Mouse (Mus musculus): ENCODE results near the gene Amigo2. TPM values are rescaled to one million over a fixed set of nuclear protein-coding genes. Genes with fewer than 3 reads are reported as not detected.

Gene Amigo2
- polyA plus RNA-seq, 1 experiment from 2014 or later, result 2.9 TPM

DNA sequence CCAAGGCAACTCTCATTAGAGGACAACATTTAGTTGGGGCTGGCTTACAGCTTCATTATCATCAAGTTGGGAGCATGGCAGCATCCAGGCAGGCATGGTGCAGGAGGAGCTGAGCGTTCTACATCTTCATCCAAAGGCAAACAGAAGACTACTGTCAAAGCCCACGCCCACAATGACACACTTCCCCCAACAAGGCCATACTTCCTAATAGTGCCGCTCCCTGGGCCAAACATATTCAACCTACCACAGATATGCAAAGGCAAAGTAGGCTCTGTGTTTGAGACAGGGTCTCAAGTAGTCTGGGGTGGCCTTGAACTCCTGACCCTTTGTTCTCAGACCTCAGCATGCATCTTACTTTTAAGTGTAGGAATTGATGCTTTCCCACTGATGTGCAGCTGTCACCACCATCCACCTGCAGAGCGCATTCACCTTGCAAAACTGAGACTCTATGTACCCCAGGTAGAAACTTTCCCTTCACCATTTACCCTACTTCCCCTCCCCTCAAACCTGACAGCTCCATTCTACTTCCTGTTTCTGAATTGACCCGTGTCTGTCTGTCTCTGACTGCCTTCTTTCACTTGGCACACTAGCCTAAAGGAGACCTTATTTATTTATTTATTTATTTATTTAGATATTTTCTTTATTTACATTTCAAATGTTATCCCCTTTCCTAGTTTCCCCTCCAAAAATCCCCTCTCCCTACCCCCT is 40.5 kb upstream of the Amigo2 start:
- Histone ChIP-seq H3K9ac (replicated peaks) (no peak overlapping the region), H3K27ac (ENCODE audit: low read depth) (no peak overlapping the region), H3K4me3 (ENCODE audit: low read depth, low read length) (no peak overlapping the region), H3K4me2 (ENCODE audit: low read depth, low read length) (no peak overlapping the region), H3K9me3 (ENCODE audit: low read length) (no peaks in the 10 kb centered on the region), H3K27me3 (ENCODE audit: insufficient read depth, low read length) (no peaks in the 10 kb centered on the region), H3K36me3 (replicated peaks; ENCODE audit: insufficient read depth, low read length) (no peaks in the 10 kb centered on the region), H3K4me1 (ENCODE audit: insufficient read depth) (no peaks in the 10 kb centered on the region)
- ATAC-seq (no peak), DNase-seq (no peak)
- WGBS (ENCODE audit: insufficient replicate concordance), result 69% methylated on average over 5 of the region's 5 CpGs
- TF ChIP-seq CTCF (IDR thresholded peaks at IDR 0.05; ENCODE audit: low read depth) (no peak), EP300 (IDR thresholded peaks at IDR 0.05; ENCODE audit: low read depth) (no peak)

GRCm38 (mm10) chr15:97286731-97287130 is 39.6 kb upstream of the Amigo2 start:
- no peak for TF ChIP-seq EP300 (IDR thresholded peaks at IDR 0.05; ENCODE audit: low read depth)
- no peak for TF ChIP-seq CTCF (IDR thresholded peaks at IDR 0.05; ENCODE audit: low read depth)
- Histone ChIP-seq H3K36me3 (replicated peaks; ENCODE audit: insufficient read depth, low read length) (no peaks in the 10 kb centered on the region), H3K9me3 (ENCODE audit: low read length) (no peaks in the 10 kb centered on the region), H3K4me2 (ENCODE audit: low read depth, low read length) (no peak overlapping the region), H3K9ac (replicated peaks) (no peak overlapping the region), H3K27me3 (ENCODE audit: insufficient read depth, low read length) (no peaks in the 10 kb centered on the region), H3K27ac (ENCODE audit: low read depth) (no peak overlapping the region), H3K4me1 (ENCODE audit: insufficient read depth) (no peaks in the 10 kb centered on the region), H3K4me3 (ENCODE audit: low read depth, low read length) (no peak overlapping the region)
- ATAC-seq, result no peak
- WGBS (ENCODE audit: insufficient replicate concordance), result 77% methylated on average over 10 of the region's 10 CpGs
- no peak for DNase-seq

GRCm38 (mm10) chr15:97285665-97286212 is 38.7 kb upstream of the Amigo2 start:
- Histone ChIP-seq H3K4me1 (ENCODE audit: insufficient read depth) (no peaks in the 10 kb centered on the region), H3K4me2 (ENCODE audit: low read depth, low read length) (no peak overlapping the region), H3K27me3 (ENCODE audit: insufficient read depth, low read length) (no peaks in the 10 kb centered on the region), H3K9me3 (ENCODE audit: low read length) (no peaks in the 10 kb centered on the region), H3K36me3 (replicated peaks; ENCODE audit: insufficient read depth, low read length) (no peaks in the 10 kb centered on the region), H3K9ac (replicated peaks) (no peak overlapping the region), H3K27ac (ENCODE audit: low read depth) (no peak overlapping the region), H3K4me3 (ENCODE audit: low read depth, low read length) (no peak overlapping the region)
- DNase-seq (no peak), ATAC-seq (no peak)
- WGBS (ENCODE audit: insufficient replicate concordance), result 79% methylated on average over 10 of the region's 10 CpGs
- TF ChIP-seq EP300 (IDR thresholded peaks at IDR 0.05; ENCODE audit: low read depth) (no peak), CTCF (IDR thresholded peaks at IDR 0.05; ENCODE audit: low read depth) (no peak)

DNA sequence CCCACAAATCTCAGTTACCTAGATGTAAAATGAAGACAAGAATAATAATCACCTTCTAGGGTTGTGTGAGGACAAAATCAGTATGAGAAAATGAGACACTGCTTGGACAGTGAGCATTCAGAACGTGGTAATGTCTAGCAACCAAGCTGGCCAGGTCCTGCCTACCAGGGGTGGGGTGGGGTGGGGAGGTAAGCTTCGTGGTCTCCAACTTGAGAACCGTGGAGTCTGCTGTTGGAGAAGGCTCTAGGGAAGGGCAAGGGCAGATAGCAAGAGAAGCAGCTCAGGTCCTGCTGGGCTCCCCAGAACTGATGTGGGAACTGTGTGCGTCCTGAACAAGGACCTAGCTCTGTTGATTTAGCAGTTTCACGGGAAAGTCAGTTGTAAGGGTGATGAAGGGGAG is 37.1 kb upstream of the Amigo2 start:
- WGBS (ENCODE audit: insufficient replicate concordance), result 58% methylated on average over 5 of the region's 5 CpGs
- Histone ChIP-seq H3K4me2 (ENCODE audit: low read depth, low read length) (no peak overlapping the region), H3K27ac (ENCODE audit: low read depth) (no peak overlapping the region), H3K9me3 (ENCODE audit: low read length) (no peaks in the 10 kb centered on the region), H3K4me3 (ENCODE audit: low read depth, low read length) (no peak overlapping the region), H3K27me3 (ENCODE audit: insufficient read depth, low read length) (no peaks in the 10 kb centered on the region), H3K36me3 (replicated peaks; ENCODE audit: insufficient read depth, low read length) (no peaks in the 10 kb centered on the region), H3K4me1 (ENCODE audit: insufficient read depth) (no peaks in the 10 kb centered on the region), H3K9ac (replicated peaks) (no peak overlapping the region)
- DNase-seq (no peak), ATAC-seq (no peak)
- TF ChIP-seq EP300 (IDR thresholded peaks at IDR 0.05; ENCODE audit: low read depth) (no peak), CTCF (IDR thresholded peaks at IDR 0.05; ENCODE audit: low read depth) (no peak)

GRCm38 (mm10) chr15:97282572-97282881 is 35.4 kb upstream of the Amigo2 start:
- Histone ChIP-seq H3K36me3 (replicated peaks; ENCODE audit: insufficient read depth, low read length) (no peaks in the 10 kb centered on the region), H3K27ac (ENCODE audit: low read depth) (no peak overlapping the region), H3K27me3 (ENCODE audit: insufficient read depth, low read length) (no peaks in the 10 kb centered on the region), H3K4me3 (ENCODE audit: low read depth, low read length) (no peak overlapping the region), H3K9ac (replicated peaks) (no peak overlapping the region), H3K4me2 (ENCODE audit: low read depth, low read length) (no peak overlapping the region), H3K4me1 (ENCODE audit: insufficient read depth) (no peaks in the 10 kb centered on the region), H3K9me3 (ENCODE audit: low read length) (no peaks in the 10 kb centered on the region)
- no peak for TF ChIP-seq EP300 (IDR thresholded peaks at IDR 0.05; ENCODE audit: low read depth)
- no peak for TF ChIP-seq CTCF (IDR thresholded peaks at IDR 0.05; ENCODE audit: low read depth)
- DNase-seq (no peak), ATAC-seq (no peak)
- WGBS (ENCODE audit: insufficient replicate concordance), result 84% methylated on average over 6 of the region's 6 CpGs

DNA sequence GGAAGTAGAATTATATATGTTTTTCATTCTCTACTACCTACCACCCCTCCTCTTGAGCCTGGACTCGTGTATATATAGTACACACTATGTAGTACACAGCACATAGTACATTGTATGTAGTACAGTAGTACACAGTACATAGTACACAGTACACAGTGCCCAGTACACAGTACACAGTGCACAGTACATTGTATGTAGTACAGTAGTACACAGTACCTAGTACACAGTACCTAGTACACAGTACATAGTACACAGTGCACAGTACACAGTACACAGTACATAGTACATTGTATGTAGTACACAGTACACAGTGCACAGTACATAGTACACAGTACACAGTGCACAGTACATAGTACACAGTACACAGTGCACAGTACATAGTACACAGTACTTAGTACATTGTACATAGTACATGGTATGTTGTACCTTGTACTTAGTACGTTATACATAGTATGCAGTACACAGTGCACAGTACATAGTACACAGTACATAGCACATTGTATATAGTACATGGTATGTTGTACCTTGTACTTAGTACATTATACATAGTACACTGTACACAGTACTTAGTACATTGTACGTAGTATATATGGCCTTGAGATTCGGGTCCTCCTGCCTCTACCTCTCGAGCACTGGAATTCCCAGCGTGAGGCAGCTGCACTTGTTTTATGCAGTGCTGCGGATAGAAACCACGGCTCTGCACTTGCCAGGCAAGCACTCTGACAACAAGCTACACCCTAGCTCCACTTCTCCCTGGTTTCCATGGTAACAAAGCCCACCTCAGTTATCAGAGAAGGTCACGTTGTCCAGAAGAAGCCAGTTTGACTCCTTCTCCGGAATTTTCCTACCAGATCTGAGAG is 34.9 kb upstream of the Amigo2 start:
- no peak overlapping the region for H3K4me3 ChIP-seq (ENCODE audit: low read depth, low read length)
- TF ChIP-seq CTCF (IDR thresholded peaks at IDR 0.05; ENCODE audit: low read depth) (no peak), EP300 (IDR thresholded peaks at IDR 0.05; ENCODE audit: low read depth) (no peak)
- peaks cover under 1% of the 10 kb centered on the region; the same call in 1 of the 2 replicates for H3K4me1 ChIP-seq (ENCODE audit: insufficient read depth)
- no peak for ATAC-seq
- no peak overlapping the region for H3K27ac ChIP-seq (ENCODE audit: low read depth)
- no peaks in the 10 kb centered on the region for H3K9me3 ChIP-seq (ENCODE audit: low read length)
- H3K27me3 ChIP-seq (ENCODE audit: insufficient read depth, low read length), result no peaks in the 10 kb centered on the region
- no peak overlapping the region for H3K9ac ChIP-seq (replicated peaks)
- no peaks in the 10 kb centered on the region for H3K36me3 ChIP-seq (replicated peaks; ENCODE audit: insufficient read depth, low read length)
- no peak for DNase-seq
- H3K4me2 ChIP-seq (ENCODE audit: low read depth, low read length), result no peak overlapping the region
- WGBS (ENCODE audit: insufficient replicate concordance), result 73% methylated on average over 10 of the region's 10 CpGs

All from liver, postnatal 0 days (tissue).